Mouse (Mus musculus) MEL (cell line): ENCODE results near the gene Alpk1. TPM values are rescaled to one million over a fixed set of nuclear protein-coding genes. Genes with fewer than 3 reads are reported as not detected.

Source experiments
- DNase-seq: peaks from one replicate; pipeline ENCODE4 v3.0.0; 2011; ENCODE audit warnings: low read depth, low spot score
- H3K27ac ChIP-seq: 2 replicates; pipeline ENCODE4 v1.5.1; 2012; ENCODE audit warnings: low read depth, mild to moderate bottlenecking, control low read depth, low read length, moderate library complexity; ENCODE audit not compliant: control insufficient read depth
- H3K27me3 ChIP-seq, 2 experiments: fragments of 150-350 bp in 1 of 2; sonication (generic) in 1 of 2; 2 replicates each; pipeline ENCODE4 v1.6.1; 2012; ENCODE audit warnings: low read length in 2 of 2, mild to moderate bottlenecking in 2 of 2, improper control_type of control experiment in 1 of 2, moderate library complexity in 1 of 2; ENCODE audit not compliant: insufficient read depth in 2 of 2, control insufficient read depth in 1 of 2
- H3K36me3 ChIP-seq, 2 experiments: 2 replicates each; pipeline ENCODE4 v1.6.1; 2012 to 2014; ENCODE audit warnings: low read length in 2 of 2, improper control_type of control experiment in 1 of 2, inconsistent platforms in 1 of 2, mild to moderate bottlenecking in 1 of 2; ENCODE audit not compliant: insufficient read depth in 2 of 2, control insufficient read depth in 1 of 2
- H3K4me1 ChIP-seq, 2 experiments: fragments of 150-350 bp in 1 of 2; sonication (generic) in 1 of 2; 2 replicates each; pipeline ENCODE4 v1.6.1; 2012; ENCODE audit warnings: low read length in 2 of 2, improper control_type of control experiment in 1 of 2, mild to moderate bottlenecking in 1 of 2; ENCODE audit not compliant: insufficient read depth in 2 of 2, control insufficient read depth in 1 of 2
- H3K4me3 ChIP-seq, 2 experiments: fragments of 150-350 bp in 1 of 2; sonication (generic) in 1 of 2; 2 replicates each; pipeline ENCODE4 v1.5.1; 2012; ENCODE audit warnings: low read depth in 2 of 2, low read length in 2 of 2, mild to moderate bottlenecking in 2 of 2, moderate library complexity in 2 of 2, control low read depth in 1 of 2, improper control_type of control experiment in 1 of 2; ENCODE audit not compliant: control insufficient read depth in 1 of 2, insufficient read depth in 1 of 2
- H3K79me2 ChIP-seq: 2 replicates; pipeline ENCODE4 v1.6.1; 2012; ENCODE audit warnings: mild to moderate bottlenecking, low read length, moderate library complexity; ENCODE audit not compliant: control insufficient read depth, poor library complexity, insufficient read depth
- H3K9ac ChIP-seq: 2 replicates; pipeline ENCODE4 v1.6.1; 2012; ENCODE audit warnings: low read depth, mild to moderate bottlenecking, control low read depth, low read length, moderate library complexity; ENCODE audit not compliant: control insufficient read depth, poor library complexity, severe bottlenecking
- H3K9me3 ChIP-seq: fragments of 150-350 bp; sonication (generic); replicated peaks from 2 replicates; pipeline ENCODE4 v1.6.1; 2012; ENCODE audit warnings: mild to moderate bottlenecking, low read length, improper control_type of control experiment, moderate library complexity; ENCODE audit not compliant: insufficient read depth
- BHLHE40 ChIP-seq: IDR thresholded peaks from 2 replicates; pipeline ENCODE4 v1.6.1; 2012; ENCODE audit warnings: low read depth, mild to moderate bottlenecking, inconsistent platforms, low read length, improper control_type of control experiment, borderline replicate concordance
- ELF1 ChIP-seq: IDR thresholded peaks from 2 replicates; pipeline ENCODE4 v1.6.1; 2014; ENCODE audit warnings: low read depth, mild to moderate bottlenecking, inconsistent platforms, low read length, improper control_type of control experiment, moderate library complexity
- EP300 ChIP-seq, 2 experiments: IDR thresholded peaks; 2 replicates each; pipeline ENCODE4 v1.6.1; 2011; ENCODE audit warnings: improper control_type of control experiment in 2 of 2, low read length in 2 of 2, low read depth in 1 of 2, mild to moderate bottlenecking in 1 of 2
- ETS1 ChIP-seq: IDR thresholded peaks from 2 replicates; pipeline ENCODE4 v1.6.1; 2012; ENCODE audit warnings: low read depth, mild to moderate bottlenecking, inconsistent platforms, low read length, improper control_type of control experiment, moderate library complexity
- GABPA ChIP-seq: IDR thresholded peaks from 2 replicates; pipeline ENCODE4 v1.6.1; 2012; ENCODE audit warnings: low read depth, mild to moderate bottlenecking, inconsistent platforms, low read length, improper control_type of control experiment, moderate library complexity
- GATA1 ChIP-seq: IDR thresholded peaks from 2 replicates; pipeline ENCODE4 v1.6.1; 2011; ENCODE audit warnings: low read depth, low read length, improper control_type of control experiment
- HCFC1 ChIP-seq: IDR thresholded peaks from 2 replicates; pipeline ENCODE4 v1.6.1; 2012; ENCODE audit warnings: low read depth, mild to moderate bottlenecking, inconsistent platforms, low read length, improper control_type of control experiment, moderate library complexity
- JUND ChIP-seq: IDR thresholded peaks from 2 replicates; pipeline ENCODE4 v1.6.1; 2011; ENCODE audit warnings: low read depth, mild to moderate bottlenecking, improper control_type of control experiment, low read length
- MAFK ChIP-seq: IDR thresholded peaks from 2 replicates; pipeline ENCODE4 v1.6.1; 2011; ENCODE audit warnings: low read depth, mild to moderate bottlenecking, low read length, improper control_type of control experiment, borderline replicate concordance
- MAX ChIP-seq: IDR thresholded peaks from 2 replicates; pipeline ENCODE4 v1.6.1; 2011; ENCODE audit warnings: low read length, improper control_type of control experiment
- MAZ ChIP-seq: IDR thresholded peaks from 2 replicates; pipeline ENCODE4 v1.6.1; 2012; ENCODE audit warnings: low read depth, mild to moderate bottlenecking, inconsistent platforms, low read length, improper control_type of control experiment
- MEF2A ChIP-seq: IDR thresholded peaks from 2 replicates; pipeline ENCODE4 v1.6.1; 2014; ENCODE audit warnings: low read depth, mild to moderate bottlenecking, inconsistent platforms, low read length, improper control_type of control experiment; ENCODE audit not compliant: poor library complexity, insufficient replicate concordance, severe bottlenecking; ENCODE audit errors: extremely low read depth
- MXI1 ChIP-seq: IDR thresholded peaks from 2 replicates; pipeline ENCODE4 v1.6.1; 2011; ENCODE audit warnings: mild to moderate bottlenecking, low read depth, low read length, improper control_type of control experiment
- MYC ChIP-seq: IDR thresholded peaks from 2 replicates; pipeline ENCODE4 v1.6.1; 2011; ENCODE audit warnings: low read depth, mild to moderate bottlenecking, low read length, improper control_type of control experiment, moderate library complexity
- NRF1 ChIP-seq: IDR thresholded peaks from 2 replicates; pipeline ENCODE4 v1.6.1; 2014; ENCODE audit warnings: low read depth, mild to moderate bottlenecking, inconsistent platforms, low read length, improper control_type of control experiment, moderate library complexity; ENCODE audit not compliant: poor library complexity, insufficient read depth, severe bottlenecking
- POLR2AphosphoS2 ChIP-seq: IDR thresholded peaks from 2 replicates; pipeline ENCODE4 v1.6.1; 2011; ENCODE audit warnings: low read length, improper control_type of control experiment
- POLR2AphosphoS5 ChIP-seq: IDR thresholded peaks from 2 replicates; pipeline ENCODE4 v1.6.1; 2012; ENCODE audit warnings: low read depth, borderline replicate concordance, mild to moderate bottlenecking, inconsistent platforms, low read length, moderate library complexity, mixed read lengths
- TAL1 ChIP-seq: IDR thresholded peaks from 2 replicates; pipeline ENCODE4 v1.6.1; 2012; ENCODE audit warnings: mild to moderate bottlenecking, inconsistent platforms, low read length, moderate library complexity, mixed read lengths
- TCF12 ChIP-seq: IDR thresholded peaks from 2 replicates; pipeline ENCODE4 v1.6.1; 2014; ENCODE audit warnings: low read depth, mild to moderate bottlenecking, inconsistent platforms, low read length, improper control_type of control experiment, moderate library complexity
- UBTF ChIP-seq: IDR thresholded peaks from 2 replicates; pipeline ENCODE4 v1.6.1; 2012; ENCODE audit warnings: low read depth, mild to moderate bottlenecking, inconsistent platforms, low read length, improper control_type of control experiment, moderate library complexity, borderline replicate concordance; ENCODE audit not compliant: insufficient read depth
- USF1 ChIP-seq: IDR thresholded peaks from 2 replicates; pipeline ENCODE4 v1.6.1; 2014; ENCODE audit warnings: low read depth, mild to moderate bottlenecking, inconsistent platforms, low read length, improper control_type of control experiment, moderate library complexity
- ZNF384 ChIP-seq: IDR thresholded peaks from 2 replicates; pipeline ENCODE4 v1.6.1; 2012; ENCODE audit warnings: low read depth, mild to moderate bottlenecking, inconsistent platforms, low read length, improper control_type of control experiment
- polyA plus RNA-seq, 2 experiments: library from polyadenylated mRNA; stranded (reverse) in 1 of 2; unstranded in 1 of 2; fragments of >175 nt in 1 of 2; fragments of >200 nt in 1 of 2; gene quantifications; 2 replicates each; pipeline versions ENCODE4 v1.2.1 to v1.2.4; 2012; ENCODE audit warnings: low replicate concordance in 2 of 2, low read depth in 1 of 2; ENCODE audit not compliant: insufficient read length in 2 of 2, insufficient read depth in 1 of 2, missing spikeins in 1 of 2
- total RNA-seq: library from RNA; depleted of rRNA; stranded (reverse); fragments of 300-350 nt; gene quantifications from 2 replicates; pipeline ENCODE4 v1.2.3, GENCODE M21; 2012

Alpk1 gene
- total and polyA plus RNA-seq, 3 experiments: 1.8 to 2.4 TPM; not detected in 1

GRCm38 (mm10) chr3:127759212-127759611, 21.1 kb downstream of the Alpk1 start (continued):
- TF ChIP-seq MEF2A (peak; percentile 65; the same call in 1 of the 2 replicates), GABPA (no peak)

GRCm38 (mm10) chr3:127758806-127759205, 21.5 kb downstream of the Alpk1 start:
- H3K27ac ChIP-seq: peak overlapping the region; percentile 62; the same call in 1 of the 2 replicates
- H3K79me2 ChIP-seq: no peaks in the 10 kb centered on the region
- H3K9ac ChIP-seq: peak overlapping the region; percentile 41
- H3K4me1 ChIP-seq: peaks cover 15 to 32% of the 10 kb centered on the region in 2 experiments
- H3K9me3 ChIP-seq: no peaks in the 10 kb centered on the region
- H3K4me3 ChIP-seq: peak overlapping the region; percentile 9 to 12; a peak in 2 of 4 replicates
- H3K36me3 ChIP-seq: peaks cover 0 to 26% of the 10 kb centered on the region in 2 experiments; a peak in 2 of 4 replicates
- H3K27me3 ChIP-seq: no peaks in the 10 kb centered on the region
- TF ChIP-seq ZNF384: no peak
- TF ChIP-seq JUND: 0 out of 2 replicates have a peak, but pooled peaks have one; percentile 12
- DNase-seq: peak; percentile 49

- Histone ChIP-seq H3K36me3 (peaks cover 0 to 26% of the 10 kb centered on the region in 2 experiments; a peak in 2 of 4 replicates), H3K9ac (no peak overlapping the region), H3K4me3 (0 out of 4 replicates have a peak overlapping the region, but pooled peaks of 1 of the 2 experiments have one; percentile 10), H3K79me2 (no peaks in the 10 kb centered on the region), H3K4me1 (peaks cover 15 to 32% of the 10 kb centered on the region in 2 experiments), H3K27ac (peak overlapping the region; percentile 62), H3K9me3 (no peaks in the 10 kb centered on the region), H3K27me3 (no peaks in the 10 kb centered on the region)
- DNase-seq: peak; percentile 87
- TF ChIP-seq MEF2A (peak; percentile 100), UBTF (no peak), GATA1 (peak; percentile 91), MXI1 (peak; percentile 71), HCFC1 (0 out of 2 replicates have a peak, but pooled peaks have one; percentile 32), ETS1 (peak; percentile 93), ELF1 (no peak), POLR2AphosphoS2 (no peak), TCF12 (peak; percentile 86), MAFK (peak; percentile 52; the same call in 1 of the 2 replicates), EP300 (IDR thresholded peaks at IDR 0.05; ENCODE audit: low read depth in 1 of 2, low read length in 2 of 2) (peak; percentile 82 to 93), BHLHE40 (peak; percentile 79), TAL1 (peak; percentile 65), NRF1 (no peak), MYC (peak; percentile 83), POLR2AphosphoS5 (no peak), MAX (peak; percentile 68; the same call in 1 of the 2 replicates), USF1 (peak; percentile 69), MAZ (peak; percentile 64; the same call in 1 of the 2 replicates)
Measured at GRCm38 (mm10) chr3:127757886-127758301, 22.4 kb downstream of the Alpk1 start.
